Comparison of ENCODE assay signal across 22 mouse cellular contexts in genomic region chr10:115465072-115465471, GRCm38 (mm10).
"Had no signal": no experiment of that assay in that cellular context is flagged by ENCODE, and none has a peak within 500 bp of the region (broad histone marks: within the 10 kb centered on the region; RNA-seq: fewer than 3 reads in every experiment).

No protein-coding gene starts in this region.

- H3K4me3 ChIP-seq: gastrocnemius, adult 2 months; heart, embryonic 10.5 days; heart, embryonic 12.5 days; hindbrain, embryonic 15.5 days; intestine, embryonic 15.5 days; kidney, embryonic 15.5 days; limb, embryonic 13.5 days; limb, embryonic 15.5 days; liver, embryonic 12.5 days had no signal

- H3K9ac ChIP-seq: heart, embryonic 12.5 days; hindbrain, embryonic 15.5 days; intestine, embryonic 15.5 days; kidney, embryonic 15.5 days; limb, embryonic 13.5 days; limb, embryonic 15.5 days; liver, embryonic 12.5 days; liver, embryonic 14.5 days had no signal

- DNase-seq: gastrocnemius, adult 2 months; gastrocnemius, postnatal 14 days; gastrocnemius, postnatal 36 days; kidney, adult 11 months; kidney, adult 2 months; kidney, adult 9 months; kidney, postnatal 14 days; kidney, postnatal 36 days; layer of hippocampus, adult 9-11 months; layer of hippocampus, postnatal 36 days; left cerebral cortex, postnatal 4 days had no signal

- H3K27me3 ChIP-seq: heart, embryonic 12.5 days; hindbrain, embryonic 15.5 days; intestine, embryonic 15.5 days; kidney, embryonic 15.5 days; limb, embryonic 15.5 days; liver, embryonic 12.5 days had no signal

- H3K9me3 ChIP-seq: heart, embryonic 10.5 days; heart, embryonic 12.5 days; hindbrain, embryonic 15.5 days; intestine, embryonic 15.5 days; kidney, embryonic 15.5 days; limb, embryonic 13.5 days; limb, embryonic 15.5 days; liver, embryonic 12.5 days had no signal

- H3K4me1 ChIP-seq: heart, embryonic 10.5 days; intestine, embryonic 15.5 days; limb, embryonic 15.5 days; liver, embryonic 12.5 days had no signal

- ATAC-seq: forebrain, embryonic 16.5 days; intestine, embryonic 15.5 days; liver, embryonic 12.5 days had no signal

- H3K27ac ChIP-seq: gastrocnemius, adult 2 months; heart, embryonic 10.5 days; hindbrain, embryonic 15.5 days; intestine, embryonic 15.5 days; kidney, embryonic 15.5 days; kidney, postnatal 0 days; limb, embryonic 13.5 days; limb, embryonic 15.5 days; liver, embryonic 12.5 days; liver, embryonic 14.5 days had no signal

- H3K36me3 ChIP-seq: heart, embryonic 10.5 days; heart, embryonic 12.5 days; hindbrain, embryonic 15.5 days; intestine, embryonic 15.5 days; kidney, embryonic 15.5 days; limb, embryonic 13.5 days; limb, embryonic 15.5 days; liver, embryonic 12.5 days had no signal

- H3K4me2 ChIP-seq: heart, embryonic 12.5 days; hindbrain, embryonic 15.5 days; intestine, embryonic 15.5 days; kidney, embryonic 15.5 days; limb, embryonic 13.5 days; limb, embryonic 15.5 days; liver, embryonic 12.5 days had no signal
